Mouse (Mus musculus) layer of hippocampus, postnatal 10 days (tissue): ENCODE measurements around the gene Sike1. TPM values are rescaled to one million over a fixed set of nuclear protein-coding genes. Genes with fewer than 3 reads are reported as not detected.

Experiments
- DNase-seq, 2 experiments: peaks; one replicate each; pipeline ENCODE4 v3.0.0; 2021; ENCODE audit warnings: low spot score in 2 of 2
- long read RNA-seq: library from polyadenylated mRNA; stranded (forward); transcript quantifications from one replicate; pipeline ENCODE4 v2.0.0, GENCODE M21; 2023
- total RNA-seq, 2 experiments: library from RNA; stranded (reverse); gene quantifications; 2 replicates each; pipeline ENCODE4 v1.2.3; 2021

Sike1 gene
- 100 to 1,000 TPM in 1 of 2 experiments, 10 to 100 TPM in 1; 90.6 to 101 TPM for total RNA-seq
- long read RNA-seq, full-length matches to known transcripts: 32 of 46 reads
- long read RNA-seq, partial matches to known transcripts: 5 of 46 reads
- long read RNA-seq, other reads (novel, unspliced or antisense): 9 of 46 reads

- peak; percentile 91 to 93 for DNase-seq
Measured at GRCm38 (mm10) chr3:102995605-102996321, at the start of gene Sike1. Sike1 (plus strand) TSS chr3:102995708.

GRCm38 (mm10) chr3:102946312-102946711 is 49.2 kb upstream of the Sike1 start:
- DNase-seq: no peak

GRCm38 (mm10) chr3:102946861-102947260 is 48.6 kb upstream of the Sike1 start:
- DNase-seq: no peak

- DNase-seq: no peak
Measured at GRCm38 (mm10) chr3:102954476-102954875, 41.0 kb upstream of the Sike1 start.

GRCm38 (mm10) chr3:102955143-102955542 is 40.4 kb upstream of the Sike1 start:
- DNase-seq: no peak

- no peak for DNase-seq
Measured at GRCm38 (mm10) chr3:102955596-102955995, 39.9 kb upstream of the Sike1 start.

GRCm38 (mm10) chr3:102964033-102964432 is 31.5 kb upstream of the Sike1 start, which contains the start of gene Nr1h5:
Nr1h5 (minus strand) TSS chr3:102964133.
- no peak for DNase-seq

GRCm38 (mm10) chr3:102970067-102970466 is 25.4 kb upstream of the Sike1 start:
- DNase-seq: no peak

GRCm38 (mm10) chr3:102970508-102970907 is 25.0 kb upstream of the Sike1 start:
- no peak for DNase-seq

- no peak for DNase-seq
Measured at GRCm38 (mm10) chr3:102976906-102977305, 18.6 kb upstream of the Sike1 start.

- DNase-seq: peak; percentile 34 to 43
Measured at GRCm38 (mm10) chr3:102979550-102980348, 15.8 kb upstream of the Sike1 start.

GRCm38 (mm10) chr3:102980349-102980736 is 15.2 kb upstream of the Sike1 start:
- DNase-seq: no peak

- no peak for DNase-seq
Measured at GRCm38 (mm10) chr3:102991041-102991440, 4.5 kb upstream of the Sike1 start.

GRCm38 (mm10) chr3:102992936-102993335 is 2.6 kb upstream of the Sike1 start:
- DNase-seq: no peak

GRCm38 (mm10) chr3:102995233-102995604 is 289 bp upstream of the Sike1 start:
- DNase-seq: no peak

GRCm38 (mm10) chr3:102997036-102997435 is 1.5 kb downstream of the Sike1 start:
- DNase-seq: no peak

GRCm38 (mm10) chr3:102997591-102997990 is 2.1 kb downstream of the Sike1 start:
- DNase-seq: no peak

GRCm38 (mm10) chr3:103001595-103001994 is 6.1 kb downstream of the Sike1 start:
- no peak for DNase-seq

GRCm38 (mm10) chr3:103017350-103017749 is 21.8 kb downstream of the Sike1 start:
- DNase-seq: no peak

GRCm38 (mm10) chr3:103019462-103019861 is 24.0 kb downstream of the Sike1 start:
- no peak for DNase-seq

- peak; percentile 95 to 97 for DNase-seq
Measured at GRCm38 (mm10) chr3:103020249-103020942, 24.9 kb downstream of the Sike1 start, which contains the start of gene Csde1. Csde1 (plus strand) TSS chr3:103020426.
